Mouse (Mus musculus) E14TG2a.4 (cell line): Measurements from ENCODE around the gene 5730522E02Rik.

ENCODE experiments used
- H3K27me3 ChIP-seq: 2 replicates; pipeline ENCODE4 v1.6.1; 2014; ENCODE audit warnings: low read length, control low read depth; ENCODE audit not compliant: insufficient read depth
- H3K36me3 ChIP-seq: 2 replicates; pipeline ENCODE4 v1.6.1; 2014; ENCODE audit warnings: low read length, control low read depth; ENCODE audit not compliant: insufficient read depth
- H3K4me1 ChIP-seq: replicated peaks from 2 replicates; pipeline ENCODE4 v1.6.1; 2014; ENCODE audit warnings: low read depth, low read length, control low read depth
- H3K4me3 ChIP-seq: replicated peaks from 2 replicates; pipeline ENCODE4 v1.5.1; 2014; ENCODE audit warnings: mild to moderate bottlenecking, low read length
- H3K9me3 ChIP-seq: 2 replicates; pipeline ENCODE4 v1.6.1; 2014; ENCODE audit warnings: low read length, control low read depth
- CTCF ChIP-seq: conservative IDR thresholded peaks from 2 replicates; pipeline ENCODE4 v1.5.1; 2014; ENCODE audit warnings: low read length
- NANOG ChIP-seq: IDR thresholded peaks from 2 replicates; pipeline ENCODE4 v1.6.1; 2014; ENCODE audit warnings: borderline replicate concordance, low read length, mixed read lengths
- POU5F1 ChIP-seq: IDR thresholded peaks from 2 replicates; pipeline ENCODE4 v1.6.1; 2014; ENCODE audit warnings: low read length, borderline replicate concordance

5730522E02Rik gene

GRCm38 (mm10) chr11:25856629-25857568 is 353.7 kb downstream of the 5730522E02Rik start:
- no peaks in the 10 kb centered on the region for H3K36me3 ChIP-seq
- no peak overlapping the region for H3K4me3 ChIP-seq
- TF ChIP-seq POU5F1, result no peak
- no peak for TF ChIP-seq CTCF
- no peak for TF ChIP-seq NANOG
- H3K27me3 ChIP-seq, result no peaks in the 10 kb centered on the region
- no peaks in the 10 kb centered on the region for H3K9me3 ChIP-seq
- H3K4me1 ChIP-seq, result no peaks in the 10 kb centered on the region

- no peaks in the 10 kb centered on the region for H3K27me3 ChIP-seq
- H3K4me3 ChIP-seq, result no peak overlapping the region
- no peaks in the 10 kb centered on the region for H3K36me3 ChIP-seq
- no peaks in the 10 kb centered on the region for H3K4me1 ChIP-seq
- H3K9me3 ChIP-seq, result no peaks in the 10 kb centered on the region
- no peak for TF ChIP-seq NANOG
- TF ChIP-seq POU5F1, result no peak
- TF ChIP-seq CTCF, result no peak
Measured at GRCm38 (mm10) chr11:25855794-25856193, 354.8 kb downstream of the 5730522E02Rik start.

GRCm38 (mm10) chr11:25854216-25854615 is 356.3 kb downstream of the 5730522E02Rik start:
- Histone ChIP-seq H3K4me1 (no peaks in the 10 kb centered on the region), H3K4me3 (no peak overlapping the region), H3K27me3 (no peaks in the 10 kb centered on the region), H3K36me3 (no peaks in the 10 kb centered on the region), H3K9me3 (no peaks in the 10 kb centered on the region)
- TF ChIP-seq NANOG, result no peak
- no peak for TF ChIP-seq POU5F1
- no peak for TF ChIP-seq CTCF

GRCm38 (mm10) chr11:25853032-25853431 is 357.5 kb downstream of the 5730522E02Rik start:
- TF ChIP-seq CTCF (no peak), POU5F1 (no peak), NANOG (no peak)
- Histone ChIP-seq H3K9me3 (no peaks in the 10 kb centered on the region), H3K36me3 (no peaks in the 10 kb centered on the region)

GRCm38 (mm10) chr11:25848824-25849644 is 361.5 kb downstream of the 5730522E02Rik start:
- Histone ChIP-seq H3K27me3 (no peaks in the 10 kb centered on the region), H3K36me3 (no peaks in the 10 kb centered on the region), H3K4me3 (no peak overlapping the region), H3K4me1 (no peaks in the 10 kb centered on the region), H3K9me3 (no peaks in the 10 kb centered on the region)
- no peak for TF ChIP-seq POU5F1
- TF ChIP-seq CTCF, result no peak
- no peak for TF ChIP-seq NANOG

More at GRCm38 (mm10) chr11:25853032-25853431, 357.5 kb downstream of the 5730522E02Rik start:
- no peak overlapping the region for H3K4me3 ChIP-seq
- H3K27me3 ChIP-seq, result no peaks in the 10 kb centered on the region
- no peaks in the 10 kb centered on the region for H3K4me1 ChIP-seq

- TF ChIP-seq POU5F1, result no peak
- no peak for TF ChIP-seq NANOG
- TF ChIP-seq CTCF, result no peak
- Histone ChIP-seq H3K9me3 (no peaks in the 10 kb centered on the region), H3K36me3 (no peaks in the 10 kb centered on the region), H3K27me3 (no peaks in the 10 kb centered on the region), H3K4me1 (no peaks in the 10 kb centered on the region), H3K4me3 (no peak overlapping the region)
Measured at GRCm38 (mm10) chr11:25838451-25838850, 372.1 kb downstream of the 5730522E02Rik start.

- Histone ChIP-seq H3K27me3 (no peaks in the 10 kb centered on the region), H3K4me1 (no peaks in the 10 kb centered on the region), H3K4me3 (no peak overlapping the region), H3K9me3 (peaks cover 5% of the 10 kb centered on the region; the same call in 1 of the 2 replicates), H3K36me3 (no peaks in the 10 kb centered on the region)
- TF ChIP-seq NANOG, result no peak
- no peak for TF ChIP-seq POU5F1
- no peak for TF ChIP-seq CTCF
Measured at GRCm38 (mm10) chr11:25819789-25820188, 390.8 kb downstream of the 5730522E02Rik start.

GRCm38 (mm10) chr11:25813446-25813845 is 397.1 kb downstream of the 5730522E02Rik start:
- H3K9me3 ChIP-seq, result no peaks in the 10 kb centered on the region
- H3K4me1 ChIP-seq, result no peaks in the 10 kb centered on the region
- H3K27me3 ChIP-seq, result no peaks in the 10 kb centered on the region
- no peaks in the 10 kb centered on the region for H3K36me3 ChIP-seq
- TF ChIP-seq CTCF, result no peak
- no peak for TF ChIP-seq NANOG
- no peak for TF ChIP-seq POU5F1
- H3K4me3 ChIP-seq, result no peak overlapping the region

- H3K4me3 ChIP-seq, result no peak overlapping the region
- no peaks in the 10 kb centered on the region for H3K9me3 ChIP-seq
- no peaks in the 10 kb centered on the region for H3K27me3 ChIP-seq
- H3K36me3 ChIP-seq, result no peaks in the 10 kb centered on the region
- no peak for TF ChIP-seq CTCF
- no peak for TF ChIP-seq POU5F1
- TF ChIP-seq NANOG, result no peak
- no peaks in the 10 kb centered on the region for H3K4me1 ChIP-seq
Measured at GRCm38 (mm10) chr11:25787691-25788090, 422.9 kb downstream of the 5730522E02Rik start.
